Mouse (Mus musculus): ENCODE results near the gene Ap5z1. TPM values are rescaled to one million over a fixed set of nuclear protein-coding genes. Genes with fewer than 3 reads are reported as not detected.

The Ap5z1 gene
- polyA plus RNA-seq, 1 experiment from 2014 or later: 8.8 TPM

GRCm38 (mm10) chr5:142424627-142425349 is 39.0 kb upstream of the Ap5z1 start:
- 17% methylated on average over 13 of the region's 13 CpGs for WGBS
- Histone ChIP-seq H3K9me3 (no peaks in the 10 kb centered on the region), H3K4me1 (peaks cover 51% of the 10 kb centered on the region), H3K4me3 (peak overlapping the region; percentile 15), H3K27me3 (no peaks in the 10 kb centered on the region), H3K36me3 (peaks cover 9% of the 10 kb centered on the region; the same call in 1 of the 2 replicates), H3K27ac (peak overlapping the region; percentile 95), H3K9ac (no peak overlapping the region), H3K4me2 (peak overlapping the region; percentile 39)
- peak; percentile 82 for ATAC-seq (ENCODE audit: borderline replicate concordance, extremely low read depth, low FRiP score, low TSS enrichment)

DNA sequence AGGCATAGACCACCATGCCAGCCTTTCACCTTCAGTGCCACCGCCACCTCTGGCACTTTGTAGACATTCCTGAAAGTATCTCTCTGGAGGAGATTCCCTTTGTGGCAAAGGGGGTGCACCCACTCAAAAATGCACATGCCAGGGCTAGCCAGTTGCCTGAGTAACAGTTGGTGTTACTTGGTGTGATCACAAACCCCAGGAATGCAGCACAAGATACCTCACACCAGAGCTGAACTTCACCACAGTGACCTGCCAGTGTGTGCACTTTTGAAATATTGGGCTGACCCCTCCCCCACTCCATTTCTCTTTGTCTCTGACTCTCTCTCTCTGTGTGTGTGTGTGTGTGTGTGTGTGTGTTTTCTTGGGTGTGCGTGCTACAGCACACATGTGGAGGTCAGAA is 37.3 kb upstream of the Ap5z1 start:
- Histone ChIP-seq H3K9ac (no peak overlapping the region), H3K4me3 (no peak overlapping the region), H3K9me3 (no peaks in the 10 kb centered on the region), H3K36me3 (peaks cover 3% of the 10 kb centered on the region; the same call in 1 of the 2 replicates), H3K4me2 (no peak overlapping the region), H3K4me1 (peaks cover 64% of the 10 kb centered on the region), H3K27me3 (no peaks in the 10 kb centered on the region), H3K27ac (0 out of 2 replicates have a peak overlapping the region, but pooled peaks have one; percentile 15)
- WGBS: 88% methylated on average over 2 of the region's 2 CpGs
- ATAC-seq (ENCODE audit: borderline replicate concordance, extremely low read depth, low FRiP score, low TSS enrichment): no peak

GRCm38 (mm10) chr5:142427876-142428275 is 35.9 kb upstream of the Ap5z1 start:
- WGBS: 78% methylated on average over 10 of the region's 10 CpGs
- no peak overlapping the region for H3K4me2 ChIP-seq
- no peak overlapping the region; the same call in 1 of the 2 replicates for H3K9ac ChIP-seq
- no peak; the same call in 1 of the 2 replicates for ATAC-seq (ENCODE audit: borderline replicate concordance, extremely low read depth, low FRiP score, low TSS enrichment)
- no peak overlapping the region for H3K4me3 ChIP-seq
- peaks cover 77% of the 10 kb centered on the region for H3K4me1 ChIP-seq
- H3K27ac ChIP-seq: peak overlapping the region; percentile 47
- H3K27me3 ChIP-seq: no peaks in the 10 kb centered on the region
- H3K36me3 ChIP-seq: peaks cover 2% of the 10 kb centered on the region; the same call in 1 of the 2 replicates
- H3K9me3 ChIP-seq: no peaks in the 10 kb centered on the region

DNA sequence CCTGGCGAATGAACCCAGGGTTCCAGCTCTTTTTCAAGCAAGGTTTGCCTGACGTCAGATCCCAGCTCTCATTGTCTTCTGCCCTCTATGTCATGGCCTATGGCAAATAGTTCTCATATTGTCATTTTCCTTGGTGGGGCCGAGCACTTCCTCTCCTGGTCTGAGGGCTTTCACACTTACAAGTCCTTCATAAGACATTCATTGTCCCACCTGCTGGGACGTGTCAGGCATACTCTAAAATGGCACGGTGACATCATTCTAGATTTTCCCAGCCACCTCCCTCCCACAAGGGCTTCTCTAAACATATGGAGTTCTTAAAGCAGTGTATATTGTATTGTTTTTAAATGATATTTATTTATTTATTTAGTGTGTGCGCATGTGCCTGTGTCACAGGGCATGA is 35.1 kb upstream of the Ap5z1 start:
- WGBS: 65% methylated on average over 6 of the region's 6 CpGs
- no peaks in the 10 kb centered on the region for H3K9me3 ChIP-seq
- H3K4me3 ChIP-seq: no peak overlapping the region
- H3K27ac ChIP-seq: no peak overlapping the region
- ATAC-seq (ENCODE audit: borderline replicate concordance, extremely low read depth, low FRiP score, low TSS enrichment): no peak
- no peak overlapping the region for H3K4me2 ChIP-seq
- no peaks in the 10 kb centered on the region for H3K27me3 ChIP-seq
- H3K9ac ChIP-seq: no peak overlapping the region
- no peaks in the 10 kb centered on the region for H3K36me3 ChIP-seq
- peaks cover 81% of the 10 kb centered on the region for H3K4me1 ChIP-seq

- Histone ChIP-seq H3K9me3 (no peaks in the 10 kb centered on the region), H3K9ac (no peak overlapping the region), H3K4me2 (no peak overlapping the region), H3K27ac (no peak overlapping the region), H3K4me1 (peaks cover 57% of the 10 kb centered on the region), H3K27me3 (no peaks in the 10 kb centered on the region), H3K36me3 (peaks cover 12% of the 10 kb centered on the region), H3K4me3 (no peak overlapping the region)
- whole genome bisulfite sequencing: 72% methylated on average over 12 of the region's 12 CpGs
- no peak for ATAC-seq (ENCODE audit: borderline replicate concordance, extremely low read depth, low FRiP score, low TSS enrichment)
Observed at GRCm38 (mm10) chr5:142431029-142431428, 32.7 kb upstream of the Ap5z1 start.

- WGBS: 59% methylated on average over 9 of the region's 9 CpGs
- Histone ChIP-seq H3K36me3 (peaks cover 20% of the 10 kb centered on the region), H3K27me3 (no peaks in the 10 kb centered on the region), H3K27ac (0 out of 2 replicates have a peak overlapping the region, but pooled peaks have one; percentile 2), H3K9ac (no peak overlapping the region), H3K9me3 (no peaks in the 10 kb centered on the region), H3K4me2 (no peak overlapping the region), H3K4me3 (no peak overlapping the region), H3K4me1 (peaks cover 48% of the 10 kb centered on the region)
- ATAC-seq (ENCODE audit: borderline replicate concordance, extremely low read depth, low FRiP score, low TSS enrichment): peak; percentile 17; the same call in 1 of the 2 replicates
Observed at GRCm38 (mm10) chr5:142431811-142432434, 31.8 kb upstream of the Ap5z1 start.

- 85% methylated on average over 4 of the region's 4 CpGs for WGBS
- Histone ChIP-seq H3K4me1 (peaks cover 41% of the 10 kb centered on the region), H3K9me3 (no peaks in the 10 kb centered on the region), H3K4me3 (no peak overlapping the region), H3K4me2 (no peak overlapping the region), H3K27me3 (no peaks in the 10 kb centered on the region), H3K9ac (no peak overlapping the region), H3K36me3 (peaks cover 20% of the 10 kb centered on the region), H3K27ac (no peak overlapping the region)
- ATAC-seq (ENCODE audit: borderline replicate concordance, extremely low read depth, low FRiP score, low TSS enrichment): no peak
Observed at GRCm38 (mm10) chr5:142432695-142433094, 31.0 kb upstream of the Ap5z1 start.

DNA sequence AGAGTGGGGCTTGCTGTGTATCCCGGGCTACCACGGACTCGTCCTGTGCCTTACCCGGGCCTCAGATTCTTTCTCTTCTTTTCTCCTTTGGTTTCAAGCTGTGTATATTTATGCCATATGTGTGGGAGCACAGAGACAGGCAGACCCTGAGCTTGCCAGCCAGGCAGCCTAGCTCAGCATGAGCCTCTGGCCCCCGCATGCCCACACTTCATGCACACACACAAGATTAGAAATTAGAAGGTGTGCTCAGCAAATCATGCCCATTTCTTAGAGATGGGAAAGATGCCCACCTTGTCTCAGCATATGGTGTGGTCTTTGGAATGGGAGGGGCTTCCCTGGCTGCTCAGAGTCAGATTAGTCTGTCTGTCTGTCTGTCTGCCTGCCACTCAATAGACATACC is 29.7 kb upstream of the Ap5z1 start:
- ATAC-seq (ENCODE audit: borderline replicate concordance, extremely low read depth, low FRiP score, low TSS enrichment): no peak
- Histone ChIP-seq H3K9ac (no peak overlapping the region), H3K27me3 (no peaks in the 10 kb centered on the region), H3K27ac (no peak overlapping the region), H3K9me3 (no peaks in the 10 kb centered on the region), H3K4me3 (no peak overlapping the region), H3K36me3 (peaks cover 24% of the 10 kb centered on the region), H3K4me1 (peaks cover 41% of the 10 kb centered on the region), H3K4me2 (no peak overlapping the region)
- 90% methylated on average over 5 of the region's 5 CpGs for WGBS

DNA sequence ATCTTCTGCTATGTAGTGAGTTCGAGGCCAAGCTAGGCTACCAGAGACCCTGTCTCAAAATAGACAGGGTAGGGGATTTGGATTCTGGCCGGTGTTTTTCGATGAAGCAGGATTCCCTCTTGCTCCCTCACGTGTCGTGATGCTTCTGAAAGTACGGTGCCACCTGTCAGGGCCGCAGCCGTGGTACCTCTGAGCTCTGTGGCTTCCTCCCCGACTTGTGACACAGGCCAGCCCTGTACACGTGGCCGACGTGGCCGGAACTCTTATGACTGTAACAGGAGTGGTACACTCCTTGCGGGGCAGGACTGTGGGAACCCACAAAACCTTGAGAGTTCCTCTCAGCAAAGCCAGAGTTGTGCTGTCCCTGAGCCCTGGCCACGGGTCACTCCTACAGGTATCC is 28.0 kb upstream of the Ap5z1 start:
- Histone ChIP-seq H3K4me3 (no peak overlapping the region), H3K36me3 (peaks cover 24% of the 10 kb centered on the region), H3K4me1 (peaks cover 45% of the 10 kb centered on the region), H3K27me3 (no peaks in the 10 kb centered on the region), H3K9me3 (no peaks in the 10 kb centered on the region), H3K27ac (no peak overlapping the region), H3K4me2 (no peak overlapping the region), H3K9ac (no peak overlapping the region)
- ATAC-seq (ENCODE audit: borderline replicate concordance, extremely low read depth, low FRiP score, low TSS enrichment): no peak
- 95% methylated on average over 15 of the region's 15 CpGs for WGBS

DNA sequence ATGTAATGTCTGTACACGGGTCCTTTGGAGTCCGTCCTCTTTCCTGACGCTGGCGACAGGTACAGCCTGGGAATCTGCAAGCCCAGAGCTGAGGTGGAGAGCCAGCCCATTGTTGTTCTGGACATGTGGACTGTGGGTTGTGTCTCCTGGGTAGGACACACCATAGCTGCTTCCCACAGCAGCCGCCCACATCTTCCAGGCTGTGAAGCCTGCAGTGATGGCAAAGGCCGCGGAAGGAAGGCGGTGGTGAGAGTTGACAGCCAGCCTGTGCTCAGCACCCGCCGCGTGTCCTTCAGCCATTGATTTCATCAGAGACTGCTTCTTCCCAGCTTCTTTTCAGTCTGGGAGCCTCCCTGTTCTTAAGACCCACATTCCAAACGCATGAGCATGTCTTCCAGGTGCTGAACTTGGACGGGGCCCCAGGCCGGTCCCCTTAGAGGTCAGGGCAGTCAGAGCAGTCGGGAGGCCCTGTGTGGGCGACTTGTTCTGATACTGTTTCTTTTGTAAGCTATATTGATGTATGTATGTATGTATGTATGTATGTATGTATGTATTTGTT is 25.3 kb upstream of the Ap5z1 start:
- Histone ChIP-seq H3K4me2 (no peak overlapping the region), H3K4me3 (no peak overlapping the region), H3K9ac (no peak overlapping the region), H3K27ac (no peak overlapping the region), H3K9me3 (no peaks in the 10 kb centered on the region), H3K27me3 (no peaks in the 10 kb centered on the region), H3K4me1 (peaks cover 44% of the 10 kb centered on the region), H3K36me3 (peaks cover 24% of the 10 kb centered on the region)
- WGBS: 76% methylated on average over 16 of the region's 16 CpGs
- no peak for ATAC-seq (ENCODE audit: borderline replicate concordance, extremely low read depth, low FRiP score, low TSS enrichment)

DNA sequence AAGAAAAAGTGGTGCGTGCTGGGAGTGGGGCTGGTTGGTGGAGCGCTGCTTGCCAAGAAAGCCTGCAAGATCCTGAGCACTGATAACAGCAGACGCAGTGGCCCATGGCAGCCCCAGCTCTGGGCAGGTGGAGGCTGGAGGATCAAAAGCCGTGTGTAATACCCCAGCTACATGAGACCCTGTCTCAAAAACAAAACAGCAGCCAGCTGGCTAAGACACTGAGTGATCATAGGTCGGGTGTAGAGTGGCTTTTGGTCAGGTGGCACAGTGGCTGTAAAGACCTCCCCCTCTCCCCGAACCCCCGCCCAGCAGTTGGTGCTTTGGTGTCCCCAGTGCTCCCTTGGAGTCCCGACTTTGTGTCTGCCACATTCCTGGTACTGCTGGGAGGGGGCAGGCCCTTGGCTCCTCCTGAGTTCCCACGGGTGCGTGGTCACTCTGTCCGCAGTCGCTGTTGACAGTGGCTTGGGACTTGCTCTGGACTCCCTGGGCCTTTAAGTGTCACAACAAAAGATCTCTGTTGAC is 23.8 kb upstream of the Ap5z1 start:
- Histone ChIP-seq H3K9me3 (no peaks in the 10 kb centered on the region), H3K36me3 (peaks cover 23% of the 10 kb centered on the region), H3K4me3 (peak overlapping the region; percentile 35), H3K27ac (peak overlapping the region; percentile 98), H3K27me3 (no peaks in the 10 kb centered on the region), H3K4me1 (peaks cover 58% of the 10 kb centered on the region), H3K9ac (peak overlapping the region; percentile 39), H3K4me2 (peak overlapping the region; percentile 63)
- ATAC-seq (ENCODE audit: borderline replicate concordance, extremely low read depth, low FRiP score, low TSS enrichment): no peak; the same call in none of the 2 replicates
- WGBS: 2% methylated on average over 12 of the region's 12 CpGs
